Mouse (Mus musculus): ENCODE measurements around the gene Dab2ip.

Dab2ip gene

GRCm38 (mm10) chr2:35622261-35623103 is 64.4 kb downstream of the Dab2ip start:
- no peak for DNase-seq (ENCODE audit: low spot score)

DNA sequence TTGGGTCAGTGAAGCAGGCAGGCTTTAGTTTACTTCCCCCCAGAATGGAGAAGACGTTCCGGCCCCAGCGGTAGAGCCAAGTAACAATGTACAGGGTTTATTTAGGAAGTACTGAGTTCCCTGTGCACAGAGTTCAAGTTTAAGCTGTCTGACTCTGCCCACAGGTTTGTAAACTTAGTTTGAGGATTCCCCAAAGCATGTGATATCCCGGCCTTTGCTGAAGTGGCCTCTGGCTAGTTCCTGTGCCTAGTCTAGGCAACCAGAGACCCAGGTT is 65.0 kb downstream of the Dab2ip start:
- no peak for DNase-seq (ENCODE audit: low spot score)

- no peak for DNase-seq (ENCODE audit: low spot score)
Observed at GRCm38 (mm10) chr2:35623431-35624148, 65.5 kb downstream of the Dab2ip start.

DNA sequence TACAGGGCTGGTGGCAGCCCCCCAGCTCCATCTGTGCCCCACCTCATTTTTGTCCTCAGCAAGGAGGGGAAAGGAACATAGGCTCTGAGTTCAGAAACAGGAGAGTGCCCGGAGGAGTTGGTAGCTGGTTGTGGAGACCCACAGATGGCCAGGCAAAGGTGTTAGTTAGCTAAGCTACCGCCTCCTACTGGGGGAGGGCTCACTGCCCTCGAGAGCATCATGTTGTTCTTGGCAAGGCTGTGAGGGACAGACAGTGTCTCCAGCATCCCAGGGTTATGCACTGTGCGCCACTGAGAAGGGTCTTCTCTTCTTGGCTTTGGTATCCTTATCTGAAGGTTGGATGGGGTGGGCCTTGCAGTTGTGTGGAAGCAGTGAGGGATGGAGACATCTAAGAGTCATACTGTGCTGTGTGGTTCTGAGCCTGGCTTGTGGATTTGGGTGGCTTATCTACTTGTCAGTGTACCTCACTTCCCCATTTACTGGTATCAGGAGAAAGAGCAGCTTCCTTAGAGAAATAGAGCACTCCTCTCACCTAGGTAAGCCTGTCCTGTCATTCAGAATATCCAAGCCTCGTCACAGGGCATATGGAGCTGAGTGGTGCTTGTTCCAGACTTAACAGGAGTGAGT is 66.4 kb downstream of the Dab2ip start:
- DNase-seq (ENCODE audit: low spot score) = no peak

DNA sequence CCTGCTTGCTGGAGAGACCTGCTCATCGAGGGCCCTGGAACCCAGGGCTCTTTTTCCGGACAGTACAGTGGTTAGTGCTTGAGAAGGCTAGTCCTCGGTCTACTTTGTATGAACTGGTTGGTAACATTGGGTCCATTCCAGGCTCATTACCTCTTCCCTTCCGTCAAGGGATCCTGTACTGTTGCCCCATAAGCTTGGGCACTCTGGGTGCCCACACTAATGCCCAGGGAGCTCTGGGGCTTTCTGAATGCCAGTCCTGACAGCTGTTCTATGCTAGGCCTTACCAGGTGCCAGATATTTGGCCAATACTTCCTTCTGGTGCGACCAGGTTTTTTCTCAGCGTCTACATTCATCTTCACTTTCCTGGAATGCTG is 66.9 kb downstream of the Dab2ip start:
- no peak for DNase-seq (ENCODE audit: low spot score)

DNA sequence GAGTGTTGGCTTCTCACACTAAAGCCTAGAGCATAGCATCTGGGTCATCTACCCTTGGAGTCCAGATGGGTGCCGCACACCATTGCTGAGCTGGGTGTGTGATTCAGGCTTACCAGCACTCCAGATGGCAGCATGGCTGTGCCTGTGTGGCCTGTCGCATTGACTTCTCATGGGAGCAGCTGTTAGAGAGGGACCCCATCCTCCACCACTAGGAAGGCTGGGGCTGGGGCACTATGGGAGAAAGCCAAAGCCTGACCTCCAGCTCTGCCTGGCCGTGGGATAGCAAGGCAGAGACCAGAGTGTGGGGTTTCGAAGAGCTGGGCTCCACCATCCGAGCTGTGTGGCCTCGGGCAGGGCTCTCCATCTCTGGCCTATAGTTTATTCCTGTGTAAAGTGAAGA is 67.5 kb downstream of the Dab2ip start:
- no peak for DNase-seq (ENCODE audit: low spot score)

- no peak for DNase-seq (ENCODE audit: low spot score)
Observed at GRCm38 (mm10) chr2:35626181-35626727, 68.2 kb downstream of the Dab2ip start.

DNA sequence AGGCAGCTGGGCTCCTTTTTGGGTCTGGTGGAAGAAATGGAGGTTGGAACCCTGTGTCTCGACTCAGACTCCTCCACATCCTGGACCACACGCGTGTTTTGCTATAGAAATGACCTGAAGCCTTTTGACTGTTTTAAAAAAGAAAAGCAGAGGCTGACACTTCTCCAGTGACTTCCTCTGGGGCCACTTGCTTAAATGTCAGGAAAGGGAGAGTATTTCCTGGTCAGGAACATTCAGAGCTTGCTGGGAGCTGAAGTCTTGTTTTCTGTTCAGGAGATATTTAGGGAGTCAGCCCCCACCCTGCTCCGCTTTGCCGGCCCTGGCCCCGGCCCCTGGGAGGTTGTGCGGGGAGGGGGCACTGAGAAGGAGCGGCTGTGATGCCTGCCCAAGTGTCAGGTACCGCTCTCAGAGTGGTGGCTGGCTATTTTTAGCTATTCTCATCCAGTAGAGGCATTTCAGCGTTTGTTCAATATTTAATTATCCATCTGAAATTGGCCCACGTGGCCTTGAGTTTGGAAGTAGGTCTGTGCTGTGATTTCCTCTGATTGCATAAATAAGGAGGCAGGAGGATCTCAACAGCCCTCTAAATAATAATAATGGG is 69.3 kb downstream of the Dab2ip start:
- no peak for DNase-seq (ENCODE audit: low spot score)

DNA sequence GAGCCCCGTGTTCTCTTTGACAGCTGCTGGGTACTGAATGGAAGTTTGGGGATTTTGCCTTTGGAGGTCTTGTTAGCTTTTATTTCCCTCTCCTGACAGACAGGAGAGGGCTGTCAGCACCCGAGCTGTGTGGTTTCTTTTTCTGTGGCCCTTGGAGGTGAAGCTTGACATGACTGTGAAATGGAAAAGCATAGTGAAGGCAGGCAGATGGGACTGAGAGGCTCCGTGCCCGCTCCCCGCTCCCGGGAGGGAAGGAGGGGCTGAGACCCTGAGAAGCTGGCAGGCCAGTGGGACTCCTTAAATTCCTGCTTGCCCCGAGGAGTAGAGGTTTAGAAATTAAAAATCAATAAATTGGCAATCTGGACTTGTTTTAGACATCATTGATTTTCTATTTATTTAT is 70.0 kb downstream of the Dab2ip start:
- DNase-seq (ENCODE audit: low spot score) = no peak

GRCm38 (mm10) chr2:35628656-35629055 is 70.6 kb downstream of the Dab2ip start:
- DNase-seq (ENCODE audit: low spot score) = no peak

DNA sequence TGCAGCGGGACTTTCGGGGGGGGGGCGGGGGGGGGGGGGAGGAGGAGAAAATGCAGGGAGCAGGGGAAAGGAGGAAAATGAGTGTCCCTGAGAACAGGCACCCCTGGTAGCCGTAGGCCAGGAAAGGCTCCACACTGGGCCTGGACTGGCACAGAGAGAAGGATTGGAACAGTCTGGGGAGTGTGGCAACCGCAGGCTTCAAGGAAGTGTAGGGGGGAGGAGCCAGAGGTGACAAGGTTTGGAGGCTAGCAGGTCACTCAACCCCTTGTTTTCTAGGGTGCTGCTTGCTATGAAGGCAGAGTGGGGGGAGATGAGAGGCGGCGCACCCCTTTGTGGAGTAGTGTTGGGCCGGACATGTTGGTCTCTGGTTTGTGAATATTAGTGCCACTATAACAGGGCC is 71.1 kb downstream of the Dab2ip start:
- DNase-seq (ENCODE audit: low spot score) = no peak

- no peak for DNase-seq (ENCODE audit: low spot score)
Observed at GRCm38 (mm10) chr2:35633392-35633791, 75.3 kb downstream of the Dab2ip start.

DNA sequence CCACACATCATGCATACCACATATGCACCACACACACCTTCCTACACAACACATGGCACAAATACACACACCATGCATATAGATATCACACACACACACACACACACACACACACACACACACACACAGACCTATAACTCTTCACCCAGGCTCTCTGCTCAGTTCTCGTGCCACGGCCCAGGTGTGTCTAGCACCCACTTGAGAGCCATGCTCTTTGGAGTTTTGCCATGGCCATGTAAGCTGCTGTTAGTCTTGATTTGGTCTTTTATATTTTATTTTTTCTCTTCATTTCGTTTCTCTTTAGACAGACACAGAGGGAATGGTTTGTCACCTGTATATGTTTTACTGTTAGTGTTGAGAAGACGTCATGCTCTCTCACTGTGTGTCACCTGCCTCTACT is 76.9 kb downstream of the Dab2ip start:
- DNase-seq (ENCODE audit: low spot score) = no peak

GRCm38 (mm10) chr2:35635541-35635940 is 77.5 kb downstream of the Dab2ip start:
- DNase-seq (ENCODE audit: low spot score) = no peak

- peak; percentile 41 for DNase-seq (ENCODE audit: low spot score)
Observed at GRCm38 (mm10) chr2:35637880-35638535, 79.9 kb downstream of the Dab2ip start.

- no peak for DNase-seq (ENCODE audit: low spot score)
Observed at GRCm38 (mm10) chr2:35639799-35640198, 81.7 kb downstream of the Dab2ip start.

GRCm38 (mm10) chr2:35640576-35640975 is 82.5 kb downstream of the Dab2ip start:
- peak; percentile 83 for DNase-seq (ENCODE audit: low spot score)

DNA sequence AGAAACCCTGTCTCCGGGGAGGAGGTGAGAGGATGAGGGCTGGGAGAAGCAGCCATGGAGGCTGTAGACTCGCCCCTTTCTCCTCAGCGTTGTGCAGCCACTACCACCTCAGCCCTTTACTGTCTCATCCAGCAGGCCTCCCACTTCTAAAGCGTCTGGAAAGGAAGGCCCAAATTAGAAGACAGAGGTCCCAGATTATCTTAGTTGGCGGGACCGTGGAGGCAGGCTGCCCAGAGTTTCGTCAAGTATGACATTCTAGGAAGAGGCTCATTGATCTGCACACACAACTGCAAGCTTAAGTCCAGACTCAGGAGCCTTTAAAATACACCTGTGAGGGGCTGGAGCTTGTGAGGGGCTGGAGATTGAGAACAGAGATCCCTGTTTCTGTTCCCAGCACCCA is 84.2 kb downstream of the Dab2ip start:
- DNase-seq (ENCODE audit: low spot score) = no peak

DNA sequence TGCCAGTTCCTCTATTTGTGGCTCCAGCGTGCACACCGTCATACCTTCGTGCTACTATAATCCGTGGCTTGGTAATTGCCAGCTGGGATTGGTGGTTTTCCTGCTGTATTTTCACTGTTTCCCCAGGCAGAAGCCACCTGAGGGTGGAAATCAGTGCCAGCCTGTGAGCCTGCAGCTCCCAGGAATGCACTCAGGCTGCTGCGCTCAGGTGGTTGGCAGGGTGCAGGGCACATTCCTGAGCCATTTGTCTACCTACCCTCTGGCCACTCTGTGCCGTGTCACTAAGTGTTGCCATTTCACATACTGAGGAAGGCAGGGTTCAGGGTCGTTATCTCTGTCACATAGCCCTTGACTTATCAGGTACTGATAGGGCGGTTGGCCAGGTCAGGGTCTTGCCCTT is 88.5 kb downstream of the Dab2ip start:
- no peak for DNase-seq (ENCODE audit: low spot score)

GRCm38 (mm10) chr2:35649708-35650107 is 91.6 kb downstream of the Dab2ip start:
- peak; percentile 83 for DNase-seq (ENCODE audit: low spot score)

GRCm38 (mm10) chr2:35651297-35651731 is 93.2 kb downstream of the Dab2ip start:
- DNase-seq (ENCODE audit: low spot score) = peak; percentile 55

DNA sequence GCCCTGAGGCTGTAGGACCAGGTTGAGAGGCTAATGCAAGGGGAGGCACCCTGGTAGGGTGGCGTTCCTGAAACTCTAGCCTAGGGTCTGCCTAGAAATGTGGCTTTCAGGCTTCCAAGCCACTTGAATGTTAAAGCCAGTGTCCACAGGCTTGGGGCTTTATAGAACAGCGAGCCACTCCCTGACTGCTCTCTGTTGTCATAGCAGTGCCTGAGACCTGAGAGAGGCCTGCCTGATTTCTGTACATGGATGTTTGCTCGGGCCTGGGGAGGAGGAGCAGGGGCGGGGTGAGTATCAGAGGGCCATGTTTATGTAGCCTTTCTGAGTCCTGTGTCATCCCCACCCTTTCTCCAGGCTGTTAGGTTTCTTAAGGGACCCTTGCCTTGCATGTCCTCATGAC is 94.9 kb downstream of the Dab2ip start:
- DNase-seq (ENCODE audit: low spot score) = no peak
